Mouse (Mus musculus) gastrocnemius, postnatal 36 days (tissue): ENCODE data around the gene Pmm1. TPM values are rescaled to one million over a fixed set of nuclear protein-coding genes. Genes with fewer than 3 reads are reported as not detected.

ENCODE experiments used
- DNase-seq, 2 experiments: peaks; one replicate each; pipeline ENCODE4 v3.0.0; 2022
- intact Hi-C: fragments of 180-260 bp; cut with DNase I; formaldehyde crosslinking; loops from one replicate; pipeline ENCODE4 v1.15.1; 2025
- total RNA-seq, 2 experiments: library from RNA; stranded (reverse); gene quantifications; 2 replicates each; pipeline ENCODE4 v1.2.3; 2021

Pmm1 gene
- total RNA-seq, 2 experiments from 2014 or later, result 14.7 to 15.5 TPM

- intact Hi-C loops, result loop anchor here (2.0 kb wide), 1 partner anchor 28 kb away; no protein-coding TSS in a partner anchor
- no peak for DNase-seq
Observed at GRCm38 (mm10) chr15:81961078-81961451, 335 bp upstream of the Pmm1 start.

GRCm38 (mm10) chr15:81958906-81959305 is 1.8 kb downstream of the Pmm1 start:
- intact Hi-C loops, result no loop called here
- DNase-seq, result no peak

GRCm38 (mm10) chr15:81957598-81957997 is 3.1 kb downstream of the Pmm1 start:
- intact Hi-C loops, result no loop called here
- DNase-seq, result no peak

- no peak for DNase-seq
- intact Hi-C loops, result no loop called here
Observed at GRCm38 (mm10) chr15:81956457-81956856, 4.3 kb downstream of the Pmm1 start.

DNA sequence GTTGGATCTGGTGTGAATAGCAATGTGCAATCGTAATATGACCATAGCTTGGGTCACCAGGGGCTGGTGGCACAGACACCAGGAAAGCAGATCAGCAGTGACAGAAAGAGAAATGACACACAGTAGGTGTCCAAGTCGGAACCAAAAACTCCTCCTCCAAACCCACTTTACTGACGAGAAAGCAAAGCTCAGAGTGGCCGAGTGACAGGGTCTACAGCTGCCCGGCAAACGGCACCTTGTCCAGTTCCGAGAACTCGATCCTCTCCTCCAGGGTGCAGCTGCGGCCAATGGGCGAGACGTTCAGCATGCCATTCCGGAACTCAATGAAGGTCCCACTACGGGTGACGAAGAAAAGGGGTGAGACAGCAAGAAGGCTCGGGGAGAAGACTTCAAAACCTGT is 5.3 kb downstream of the Pmm1 start:
- no peak for DNase-seq
- intact Hi-C loops, result no loop called here

GRCm38 (mm10) chr15:81954716-81955115 is 6.0 kb downstream of the Pmm1 start:
- intact Hi-C loops, result no loop called here

DNA sequence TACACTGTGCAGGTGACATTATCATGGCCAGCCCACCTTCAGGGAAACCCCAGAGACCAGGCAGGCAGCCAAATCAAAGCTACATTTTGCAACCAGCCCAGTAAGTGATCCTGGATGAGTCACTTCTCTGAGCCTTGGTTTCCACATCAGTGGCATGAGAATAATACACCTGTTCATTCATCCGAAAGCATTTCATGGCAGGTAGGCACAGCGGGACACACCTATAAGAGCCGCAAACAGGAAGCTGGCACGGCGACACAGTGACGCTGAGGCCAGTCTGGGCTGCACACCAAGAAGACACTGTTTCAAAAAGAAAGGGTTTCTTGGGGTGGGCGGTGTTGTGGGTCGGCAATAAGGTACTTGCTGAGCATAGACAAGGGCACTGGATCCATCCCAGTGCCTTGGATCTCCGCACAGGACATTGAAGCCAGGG is 6.6 kb downstream of the Pmm1 start:
- no peak for DNase-seq
- intact Hi-C loops, result no loop called here

More at GRCm38 (mm10) chr15:81954716-81955115, 6.0 kb downstream of the Pmm1 start:
- DNase-seq, result no peak

DNA sequence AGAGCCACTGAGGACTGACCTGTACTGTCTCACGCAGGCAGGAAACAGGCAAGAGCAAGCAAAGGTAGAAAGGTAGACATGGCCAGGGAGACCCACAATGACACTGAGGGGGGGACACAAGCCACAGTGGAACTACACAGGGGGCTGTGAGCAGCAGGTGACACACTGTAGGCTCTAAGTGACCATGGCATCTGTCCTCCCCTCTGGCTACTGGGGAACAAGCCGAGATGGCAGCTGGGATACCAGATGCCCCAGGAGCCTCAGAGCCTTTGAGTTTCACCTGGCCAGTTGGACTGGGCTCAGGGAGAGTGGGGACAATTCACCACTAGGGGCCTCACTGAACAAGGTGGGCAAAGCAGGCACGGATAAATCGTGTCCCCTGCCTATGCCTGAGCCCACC is 8.4 kb downstream of the Pmm1 start:
- intact Hi-C loops, result no loop called here

DNA sequence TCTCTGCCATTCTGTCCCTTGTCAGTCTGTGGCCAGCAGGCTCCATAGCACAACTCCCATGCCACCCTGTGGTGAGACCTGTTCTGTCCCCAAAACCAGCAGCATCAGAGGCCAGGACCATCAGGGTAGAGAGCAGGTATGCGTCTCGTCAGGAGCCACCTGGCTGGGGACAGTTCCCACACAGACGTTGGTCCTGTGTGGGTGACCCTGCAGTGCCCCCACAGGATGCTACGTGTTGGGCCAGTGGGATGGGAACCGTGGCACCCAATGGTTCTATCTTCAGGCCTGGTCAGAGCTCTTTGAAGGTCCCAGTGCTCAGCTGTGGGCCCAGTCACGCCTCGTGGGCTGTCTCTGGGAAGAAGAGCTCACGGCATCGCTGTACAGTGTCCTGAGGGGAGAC is 9.6 kb downstream of the Pmm1 start:
- DNase-seq, result no peak
- intact Hi-C loops, result no loop called here

More for the DNA sequence above, 8.4 kb downstream of the Pmm1 start:
- DNase-seq, result no peak

DNA sequence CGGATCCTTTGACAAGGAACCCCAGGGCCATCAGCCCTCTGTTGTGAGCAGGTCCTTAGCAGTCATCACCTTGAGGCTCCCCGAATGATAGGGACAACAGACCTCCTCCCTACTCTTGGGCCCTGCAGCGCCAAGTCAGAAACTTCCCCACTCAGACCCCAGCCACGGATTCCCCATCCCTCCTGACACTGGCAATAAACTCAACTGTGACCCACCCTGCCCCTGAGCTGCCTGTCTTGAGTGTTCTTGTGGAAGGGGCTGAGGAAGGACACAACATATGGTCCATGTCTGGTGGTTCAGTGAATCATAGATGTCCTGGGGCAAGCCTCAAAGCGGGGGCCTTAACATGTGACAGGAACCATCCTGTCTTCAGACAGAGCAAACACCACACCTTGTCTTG is 10.0 kb downstream of the Pmm1 start:
- intact Hi-C loops, result no loop called here
- DNase-seq, result no peak

GRCm38 (mm10) chr15:81949476-81950131 is 11.1 kb downstream of the Pmm1 start:
- intact Hi-C loops, result no loop called here
- DNase-seq, result no peak

GRCm38 (mm10) chr15:81949076-81949475 is 11.7 kb downstream of the Pmm1 start:
- intact Hi-C loops, result no loop called here
- DNase-seq, result no peak

- intact Hi-C loops, result no loop called here
- no peak for DNase-seq
Observed at GRCm38 (mm10) chr15:81943176-81943749, 17.5 kb downstream of the Pmm1 start.

- intact Hi-C loops, result no loop called here
- DNase-seq, result no peak
Observed at GRCm38 (mm10) chr15:81941010-81941409, 19.7 kb downstream of the Pmm1 start.

- no peak for DNase-seq
- intact Hi-C loops, result no loop called here
Observed at GRCm38 (mm10) chr15:81940219-81940618, 20.5 kb downstream of the Pmm1 start.

DNA sequence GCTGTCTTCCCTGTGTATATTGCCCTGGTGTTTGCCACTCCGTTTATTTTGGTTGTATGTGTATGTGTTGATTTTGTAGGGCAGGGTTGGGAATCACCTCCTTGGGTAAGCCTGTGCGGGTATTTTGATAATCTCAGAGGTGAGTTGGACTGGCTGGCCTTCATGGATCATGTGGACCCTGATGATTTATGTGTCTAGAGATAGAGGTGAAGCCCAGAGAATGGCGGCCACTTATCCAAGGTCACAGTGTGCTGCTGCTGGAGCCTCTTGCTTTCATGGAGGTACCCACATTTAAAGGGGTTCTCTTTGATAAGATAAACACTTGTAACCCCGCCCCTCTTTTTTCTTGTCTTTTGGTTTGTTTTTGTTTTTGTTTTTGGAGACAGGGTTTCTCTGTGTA is 21.0 kb downstream of the Pmm1 start:
- intact Hi-C loops, result loop anchor here (5.0 kb wide), 1 partner anchor 48 kb away; the partner anchor contains the start of gene Xrcc6

DNA sequence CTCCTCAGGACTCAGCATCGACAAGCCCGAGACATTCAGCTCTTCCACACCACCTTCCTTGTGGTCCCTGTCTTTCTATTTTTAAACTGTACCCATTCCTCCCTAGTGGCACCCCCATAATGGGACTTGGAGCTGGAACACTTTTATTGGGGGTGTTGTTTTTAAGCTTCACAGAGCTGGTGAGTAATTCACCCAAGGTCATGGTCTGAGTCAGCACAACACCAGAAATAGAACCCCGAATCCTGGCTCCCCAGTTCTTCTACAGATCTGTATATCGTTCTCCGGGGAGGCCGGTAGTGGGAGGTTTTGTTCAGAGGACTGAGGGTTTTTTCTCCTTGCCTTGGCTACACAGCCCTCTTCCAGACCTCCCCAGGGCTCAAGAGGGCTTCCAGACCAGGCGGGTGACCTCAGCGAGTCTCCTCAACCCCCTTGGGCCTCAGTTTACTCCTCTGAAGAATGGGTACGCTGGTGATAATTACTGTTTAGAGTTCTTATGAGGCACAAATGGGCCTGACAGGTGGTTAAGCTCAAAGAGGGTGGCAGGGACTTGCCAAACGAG is 21.5 kb downstream of the Pmm1 start:
- intact Hi-C loops, result loop anchor here (5.0 kb wide), 1 partner anchor 48 kb away; the partner anchor contains the start of gene Xrcc6
- no peak for DNase-seq

More for the DNA sequence above, 21.0 kb downstream of the Pmm1 start:
- DNase-seq, result no peak

- intact Hi-C loops, result loop anchor here (5.0 kb wide), 1 partner anchor 49 kb away; the partner anchor contains the start of gene Xrcc6
- DNase-seq, result no peak
Observed at GRCm38 (mm10) chr15:81938246-81938645, 22.5 kb downstream of the Pmm1 start.

DNA sequence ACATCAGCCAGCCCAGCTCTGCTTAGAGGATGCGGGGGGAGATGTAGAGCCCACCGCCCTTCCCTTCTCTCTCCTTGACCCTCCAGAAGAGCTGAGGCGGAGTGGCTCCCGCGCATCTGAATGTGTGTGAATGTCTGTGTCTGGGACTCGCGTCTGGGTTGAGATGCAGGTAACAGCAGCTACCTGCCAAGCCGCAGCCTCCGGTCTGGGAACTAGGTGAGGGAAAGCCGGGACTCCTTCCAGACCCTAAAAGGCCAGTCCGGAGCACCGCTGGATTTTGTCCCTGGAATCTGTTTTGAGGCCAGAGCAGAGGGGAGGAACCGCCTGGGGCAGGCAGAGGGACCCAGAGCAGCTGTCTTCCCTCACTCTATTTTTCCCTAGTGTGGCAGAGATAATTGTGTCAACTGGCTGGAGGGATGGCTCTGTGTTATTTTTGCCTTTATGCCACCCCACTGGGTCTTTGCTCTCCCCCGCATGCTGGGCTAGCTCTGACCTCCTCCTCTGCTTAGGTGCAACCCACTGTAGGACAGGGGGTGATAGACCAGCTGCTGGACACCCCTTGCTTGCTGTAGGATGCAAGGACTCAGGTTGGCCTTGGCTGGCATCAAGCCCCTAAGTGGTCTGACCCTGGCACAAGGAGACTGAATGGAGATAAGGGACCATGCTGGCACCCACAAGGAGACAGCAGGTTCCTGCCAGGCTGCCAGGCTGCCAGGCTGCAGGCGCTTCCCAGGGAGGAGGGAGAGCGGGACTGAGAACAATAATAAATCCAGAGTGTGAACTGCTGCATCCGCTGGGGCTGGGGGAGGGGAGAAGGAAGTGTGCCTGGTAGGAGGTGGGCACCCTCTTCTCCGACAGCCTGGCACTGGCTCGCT is 23.4 kb downstream of the Pmm1 start:
- no peak for DNase-seq
- intact Hi-C loops, result loop anchor here (5.0 kb wide), 1 partner anchor 50 kb away; the partner anchor contains the start of gene Xrcc6

DNA sequence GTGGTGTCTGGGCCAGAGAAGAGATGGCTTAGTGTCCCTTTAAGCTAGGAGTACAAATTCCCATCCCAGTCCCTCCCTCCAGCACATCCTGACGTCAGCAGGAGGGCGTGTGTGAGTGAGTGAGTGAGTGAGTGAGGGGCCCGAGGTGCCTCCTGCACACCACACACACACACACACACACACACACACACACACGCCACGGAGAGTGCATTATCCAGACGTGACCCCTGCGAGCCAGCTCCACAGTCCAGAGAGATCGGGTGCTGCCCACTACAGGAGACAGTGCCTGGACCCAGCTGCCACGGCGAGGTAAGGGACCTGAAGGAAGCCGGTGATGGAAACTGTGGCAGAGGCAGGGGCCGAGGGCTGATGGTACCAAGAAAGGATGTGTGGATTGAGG is 24.1 kb downstream of the Pmm1 start, which contains the start of gene Csdc2:
Gene Csdc2, plus strand, starts transcription at position 81 of the 400 bp plus-strand sequence.
- no peak for DNase-seq
- intact Hi-C loops, result loop anchor here (5.0 kb wide), 1 partner anchor 51 kb away; the partner anchor contains the start of gene Xrcc6
